Mouse (Mus musculus) thymus, postnatal 14 days (tissue): ENCODE results near the gene Parp11.

Experiments used
- DNase-seq: peaks from one replicate; pipeline ENCODE4 v3.0.0; 2021

Gene Parp11

DNA sequence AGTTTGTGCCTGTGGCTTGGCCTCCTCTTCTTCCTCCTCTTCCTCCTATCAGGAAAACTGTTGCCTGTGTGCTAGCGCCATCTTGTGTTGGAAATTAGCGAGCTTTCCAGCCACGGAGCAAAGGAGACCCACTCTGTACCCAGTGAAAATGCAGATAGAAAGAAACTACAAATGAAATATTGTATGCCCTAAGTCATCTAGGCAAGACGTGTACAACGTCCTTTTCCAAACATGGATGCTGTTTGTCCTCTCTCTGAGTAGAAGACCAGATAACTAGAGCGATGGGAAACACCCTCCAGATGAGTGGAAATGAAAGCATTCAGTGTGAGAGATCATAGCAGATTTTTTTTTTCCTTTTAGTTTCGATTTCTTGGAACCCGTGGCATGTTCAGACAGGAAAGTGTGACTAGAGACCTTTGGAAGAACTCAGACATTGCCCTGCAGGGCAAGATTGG is at the start of gene Parp11:
Parp11 (plus strand) TSS at position 405 of the 455 bp plus-strand sequence.
- DNase-seq, result peak; percentile 74

DNA sequence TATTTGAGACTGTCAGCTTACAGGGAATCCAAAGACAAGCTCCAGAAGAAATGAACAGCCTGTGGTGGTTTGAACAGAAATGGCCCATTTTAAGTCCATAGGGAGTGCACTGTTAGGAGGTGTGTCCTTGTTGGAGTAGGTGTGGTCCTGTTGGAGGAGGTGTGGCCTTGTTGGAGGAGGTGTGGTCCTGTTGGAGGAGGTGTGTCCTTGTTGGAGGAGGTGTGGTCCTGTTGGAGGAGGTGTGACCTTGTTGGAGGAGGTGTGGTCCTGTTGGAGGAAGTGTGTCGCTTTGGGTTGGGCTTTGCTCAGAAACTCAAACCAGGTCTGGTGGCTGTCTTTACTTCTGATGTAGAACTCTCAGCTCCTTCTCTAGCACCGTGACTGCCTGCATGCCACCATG is 48.6 kb upstream of the Parp11 start:
- no peak for DNase-seq

DNA sequence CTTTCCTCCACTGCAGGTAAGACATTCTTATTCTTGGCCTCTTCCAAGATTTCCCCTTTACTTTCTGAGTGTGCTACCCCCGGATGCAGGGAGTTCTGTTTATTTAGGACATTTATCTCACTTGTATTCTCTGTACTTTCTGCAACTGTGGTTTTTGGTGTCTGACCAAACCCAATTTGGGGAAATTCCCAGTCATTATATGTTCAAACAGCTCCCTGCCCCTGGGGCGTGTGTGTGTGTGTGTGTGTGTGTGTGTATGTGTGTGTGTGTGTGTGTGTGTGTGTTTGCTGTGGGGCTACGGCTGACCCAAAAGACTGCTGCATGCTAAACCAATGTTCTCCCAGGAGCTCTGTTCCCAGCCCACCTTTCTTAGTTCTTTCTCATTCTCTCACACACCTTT is 45.2 kb upstream of the Parp11 start:
- DNase-seq, result no peak

DNA sequence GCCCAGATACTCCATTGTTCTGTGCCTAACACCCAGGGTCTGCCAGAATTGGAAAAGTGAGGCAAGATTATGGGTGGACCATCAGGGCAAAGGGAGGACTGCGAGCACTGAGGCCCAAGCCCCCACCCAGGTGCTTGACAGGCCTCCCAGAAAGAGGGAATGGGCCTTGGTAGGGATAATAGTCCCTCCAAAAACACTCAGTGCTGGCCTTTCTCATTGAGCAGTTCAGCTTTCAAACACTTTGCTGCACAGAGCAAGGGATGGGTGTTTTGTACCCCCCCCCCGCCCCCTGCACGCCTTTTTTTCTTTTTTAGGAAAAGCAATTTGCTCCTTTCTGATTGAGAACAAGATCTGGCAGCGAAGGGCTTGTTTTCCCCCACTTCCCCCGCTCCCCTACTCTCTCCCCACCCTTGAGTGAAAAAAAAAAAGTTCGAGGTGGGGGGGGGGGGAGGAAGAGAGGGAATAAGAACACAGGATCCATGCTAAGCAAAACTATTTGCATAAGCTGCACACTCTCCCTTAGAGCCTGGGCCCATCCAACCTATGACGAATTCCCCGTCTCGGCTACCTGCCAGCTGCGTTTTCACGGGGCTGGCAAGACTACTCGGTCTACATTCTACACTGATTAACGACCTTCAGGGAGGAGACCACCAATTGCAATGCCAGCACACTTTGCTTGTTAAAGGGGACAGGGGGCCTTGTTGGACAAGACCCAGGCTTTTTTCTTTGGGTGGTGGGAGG is 42.4 kb upstream of the Parp11 start:
- DNase-seq, result no peak

DNA sequence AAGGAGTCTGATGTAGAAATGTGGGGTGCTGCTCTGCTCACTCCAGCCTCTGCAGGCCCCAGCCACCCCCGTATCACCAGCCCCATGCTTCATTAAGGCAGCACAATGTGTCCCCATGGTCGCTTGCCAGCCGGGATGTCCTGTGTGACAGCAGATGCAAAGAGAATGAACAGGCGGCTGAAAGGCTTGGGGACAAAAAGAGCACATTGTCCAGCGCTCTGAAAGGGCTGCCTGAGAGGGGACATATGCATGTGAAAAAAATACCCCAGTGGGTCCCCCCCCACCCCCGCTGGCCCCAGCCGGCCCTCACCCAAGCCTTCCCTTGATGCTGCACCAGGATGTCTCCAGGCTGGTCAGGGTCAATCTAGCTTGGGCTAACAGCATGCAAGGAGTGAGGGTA is 41.0 kb upstream of the Parp11 start:
- no peak for DNase-seq

DNA sequence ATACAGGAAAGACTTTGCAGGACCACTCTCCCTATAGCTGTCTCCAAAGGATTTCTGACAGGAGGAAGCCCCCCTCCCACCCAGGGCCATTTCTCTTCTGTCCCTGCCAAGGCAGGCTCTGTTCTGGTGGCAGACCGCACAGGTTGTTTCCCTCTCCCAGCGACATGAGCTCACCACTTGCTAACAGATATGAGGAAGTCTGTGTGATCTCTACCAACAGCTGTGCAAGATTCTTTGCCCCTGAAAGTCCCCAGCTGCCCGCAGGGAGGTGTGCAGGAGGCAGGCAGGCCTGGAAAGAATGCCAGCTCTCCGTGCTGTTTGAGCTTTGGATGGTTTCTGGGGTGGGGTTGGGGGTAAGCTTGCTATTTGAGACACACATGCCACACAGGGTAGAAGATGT is 38.9 kb upstream of the Parp11 start:
- DNase-seq, result peak; percentile 14

DNA sequence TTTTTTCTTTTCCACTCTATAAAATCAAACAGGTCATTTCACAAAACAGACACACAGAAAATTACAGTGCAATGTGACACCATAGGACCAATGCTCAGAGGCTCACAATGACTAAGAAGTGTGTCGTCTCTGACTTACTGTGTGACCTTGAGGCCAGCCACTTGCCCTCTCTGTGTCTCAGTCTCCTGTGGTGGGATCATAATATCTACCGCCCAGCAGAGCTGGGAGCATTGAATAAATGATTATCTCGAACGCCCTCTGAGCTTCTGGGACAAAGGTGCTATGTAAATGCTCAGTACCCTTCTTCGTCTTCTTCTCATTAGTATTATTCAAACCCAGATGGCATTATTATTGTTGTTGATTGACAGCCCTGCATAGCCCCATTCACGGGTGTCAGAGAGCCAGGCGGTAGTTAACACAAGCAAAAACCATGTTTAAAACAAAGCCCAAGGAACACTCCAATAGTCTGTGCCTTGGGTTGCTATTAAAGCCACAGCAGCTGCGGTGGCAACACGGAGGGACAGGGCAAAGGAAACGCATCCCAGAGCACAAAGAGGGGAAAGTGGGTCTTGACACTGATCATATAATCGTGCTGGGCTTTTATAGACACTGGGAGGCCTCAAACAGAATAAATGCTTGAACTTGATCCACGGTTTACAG is 29.0 kb upstream of the Parp11 start:
- DNase-seq, result no peak

DNA sequence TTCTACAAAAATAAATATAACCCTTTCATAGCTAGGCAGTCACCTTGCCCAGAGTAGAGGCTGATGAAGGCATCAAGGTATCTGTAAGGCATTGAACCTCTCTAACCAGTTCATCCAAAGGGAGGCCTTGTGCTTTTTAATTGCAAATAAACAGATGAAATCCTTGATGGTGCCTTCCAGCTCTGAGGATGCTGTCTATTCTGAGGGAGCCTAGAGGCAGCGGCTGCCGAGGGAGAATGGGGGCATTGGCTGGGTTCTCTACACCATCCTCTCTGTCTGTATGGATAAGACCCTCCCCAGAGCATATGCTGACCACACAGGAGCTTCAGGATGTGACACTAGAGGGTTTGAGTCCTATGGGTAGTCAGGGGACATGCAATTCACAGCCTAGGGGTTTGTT is 28.3 kb upstream of the Parp11 start:
- no peak for DNase-seq

DNA sequence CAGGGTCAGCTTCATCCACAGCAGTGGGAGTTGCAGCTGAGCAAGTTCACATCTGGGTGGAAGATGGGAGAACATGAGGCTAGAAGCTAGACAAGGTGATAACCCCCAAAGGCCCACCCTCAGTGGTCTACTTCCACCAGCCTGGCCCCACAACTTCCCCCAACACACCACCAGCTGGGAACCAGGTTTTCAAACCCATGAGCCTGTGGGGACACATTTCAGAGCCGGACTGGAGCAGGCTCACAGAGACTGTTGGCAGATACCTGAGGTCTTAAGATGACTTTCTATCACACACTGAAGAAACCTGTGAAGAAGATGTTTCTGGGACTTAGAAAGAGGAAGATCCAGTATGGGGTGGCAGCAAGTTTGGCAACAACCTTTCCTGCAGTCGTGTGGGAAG is 26.5 kb upstream of the Parp11 start:
- no peak for DNase-seq

DNA sequence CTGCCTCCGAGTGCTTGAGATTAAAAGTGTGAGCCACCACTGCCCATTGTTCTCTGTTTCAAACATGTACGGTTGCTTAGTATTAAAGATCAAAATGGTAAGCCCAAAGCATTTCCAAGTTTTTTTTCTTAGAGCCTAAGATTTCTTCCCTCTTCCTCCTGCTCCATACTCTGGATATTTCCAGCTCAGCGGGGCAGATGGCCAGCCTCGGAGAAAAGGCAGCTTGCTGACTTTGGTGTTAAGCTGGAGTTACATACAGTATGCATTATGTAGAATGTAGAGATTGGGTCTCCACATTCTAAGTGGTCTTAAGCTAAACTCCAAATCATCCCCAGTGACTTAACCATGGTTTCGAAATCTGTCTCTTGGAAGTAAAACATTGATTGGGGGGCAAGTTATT is 21.5 kb upstream of the Parp11 start:
- no peak for DNase-seq

DNA sequence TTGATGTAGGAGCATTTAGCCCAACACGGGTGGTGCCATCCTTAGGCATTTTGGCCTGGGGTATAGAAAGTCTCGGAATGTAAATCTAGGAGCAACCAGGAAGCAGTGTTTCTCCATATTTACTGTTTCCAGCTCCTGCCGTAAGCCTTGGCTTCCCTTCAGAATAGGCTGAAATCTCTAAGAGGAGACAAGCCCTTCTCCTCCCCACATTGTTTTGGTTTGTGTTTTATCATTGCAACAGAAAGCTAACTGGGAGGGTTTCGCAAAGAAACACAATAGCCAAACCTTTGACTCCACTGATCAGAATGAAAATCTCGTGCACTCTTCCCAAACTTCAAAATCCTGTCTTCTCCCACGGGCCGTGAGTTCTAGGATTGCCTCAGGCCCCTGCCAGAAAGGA is 15.9 kb upstream of the Parp11 start:
- DNase-seq, result no peak

DNA sequence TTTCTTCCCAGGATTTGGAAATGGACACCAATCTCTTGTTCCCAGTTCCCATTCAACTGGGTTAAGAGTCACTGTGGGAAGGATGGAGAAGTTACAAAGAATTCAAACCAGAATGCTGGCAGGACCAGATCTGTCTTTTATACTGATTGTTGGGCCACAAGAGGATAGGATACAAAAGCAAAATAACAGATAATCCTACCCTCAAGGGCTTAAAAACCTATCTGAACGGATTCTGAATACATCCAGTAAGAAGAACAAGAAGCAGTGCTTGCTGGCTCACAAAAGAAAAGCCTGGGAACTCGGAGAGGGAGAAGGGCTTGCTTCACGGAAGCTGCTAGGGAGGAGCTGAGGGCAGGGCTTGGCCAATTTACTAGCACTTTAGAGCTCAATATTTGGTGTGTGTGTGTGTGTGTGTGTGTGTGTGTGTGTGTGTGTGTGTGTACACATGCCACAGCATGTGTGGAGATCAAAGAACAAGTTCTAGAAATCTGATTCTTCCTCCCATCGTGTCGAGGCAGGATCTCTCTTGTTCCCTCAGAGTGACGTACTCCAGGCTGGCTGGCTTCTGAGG is 15.4 kb upstream of the Parp11 start:
- DNase-seq, result no peak

DNA sequence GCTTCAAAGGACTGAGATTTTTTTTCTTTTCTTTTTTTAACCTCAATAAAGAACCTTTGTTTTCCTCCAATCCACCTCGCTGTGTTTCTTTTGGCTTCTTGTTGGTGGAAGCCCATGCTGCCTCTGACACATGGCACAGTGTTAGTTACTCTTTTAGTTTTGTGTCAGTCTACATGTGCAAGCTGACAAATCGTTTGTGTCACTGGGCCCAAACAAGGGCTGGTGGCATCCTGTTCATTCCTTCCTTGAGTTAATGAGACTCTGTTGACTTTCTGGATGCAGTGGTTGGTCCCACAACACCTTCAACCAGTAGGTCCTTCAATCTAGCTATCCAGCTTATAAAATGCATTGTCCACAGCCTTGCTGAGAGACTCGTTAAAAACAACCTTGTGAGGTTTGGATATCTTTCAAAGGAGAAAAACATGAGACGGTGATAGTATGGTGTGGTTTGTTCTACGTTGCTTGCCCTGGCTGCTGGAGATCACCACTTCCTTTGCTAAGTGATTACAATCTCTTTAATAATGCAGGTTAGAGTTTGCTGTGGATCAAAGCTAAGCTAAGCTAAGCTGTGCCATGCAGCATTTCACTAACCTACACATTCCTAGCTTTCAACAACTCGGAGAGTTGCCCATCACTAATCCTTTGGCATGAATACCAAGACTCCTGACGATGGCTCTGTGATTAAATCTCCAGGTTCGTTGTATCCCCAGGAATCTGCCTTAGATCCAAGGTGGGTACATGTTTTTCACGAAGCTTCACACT is 12.6 kb upstream of the Parp11 start:
- no peak for DNase-seq

DNA sequence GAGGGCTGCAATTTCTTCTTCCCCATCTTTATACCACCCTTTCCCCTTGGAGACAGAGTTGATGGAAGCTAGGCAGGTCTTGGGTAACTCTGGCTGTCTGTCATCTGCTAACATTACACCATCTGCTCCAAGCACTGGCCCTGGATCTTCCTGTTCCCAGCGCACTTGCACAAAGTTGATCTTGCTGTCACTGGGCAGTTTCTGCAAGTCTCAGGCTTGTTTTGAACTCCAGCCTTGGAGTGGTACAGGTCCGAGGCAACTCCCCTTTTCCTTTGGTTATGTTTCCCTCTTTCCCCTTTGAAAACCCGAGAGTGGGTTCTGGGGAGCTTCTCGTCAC is 12.0 kb upstream of the Parp11 start:
- DNase-seq, result no peak

DNA sequence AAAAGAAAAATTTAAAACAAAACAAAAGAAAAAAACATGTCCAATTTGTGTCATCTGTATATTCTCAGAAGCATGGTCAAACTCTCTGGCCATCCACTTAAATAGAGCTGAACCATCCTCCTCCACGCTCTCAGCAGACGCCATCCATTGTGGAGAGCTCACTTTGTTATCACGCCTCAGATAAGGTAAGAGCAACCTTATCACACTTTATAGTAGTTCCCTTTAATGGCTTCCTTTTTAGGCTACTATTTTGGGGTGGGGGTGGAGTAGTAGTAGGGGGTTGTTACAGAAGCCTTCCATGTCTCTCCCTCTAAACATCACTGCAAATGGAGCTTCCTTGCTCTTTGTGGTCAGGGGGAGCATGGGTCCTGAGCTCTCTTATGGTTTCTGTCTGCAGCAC is 7.6 kb upstream of the Parp11 start:
- no peak for DNase-seq

DNA sequence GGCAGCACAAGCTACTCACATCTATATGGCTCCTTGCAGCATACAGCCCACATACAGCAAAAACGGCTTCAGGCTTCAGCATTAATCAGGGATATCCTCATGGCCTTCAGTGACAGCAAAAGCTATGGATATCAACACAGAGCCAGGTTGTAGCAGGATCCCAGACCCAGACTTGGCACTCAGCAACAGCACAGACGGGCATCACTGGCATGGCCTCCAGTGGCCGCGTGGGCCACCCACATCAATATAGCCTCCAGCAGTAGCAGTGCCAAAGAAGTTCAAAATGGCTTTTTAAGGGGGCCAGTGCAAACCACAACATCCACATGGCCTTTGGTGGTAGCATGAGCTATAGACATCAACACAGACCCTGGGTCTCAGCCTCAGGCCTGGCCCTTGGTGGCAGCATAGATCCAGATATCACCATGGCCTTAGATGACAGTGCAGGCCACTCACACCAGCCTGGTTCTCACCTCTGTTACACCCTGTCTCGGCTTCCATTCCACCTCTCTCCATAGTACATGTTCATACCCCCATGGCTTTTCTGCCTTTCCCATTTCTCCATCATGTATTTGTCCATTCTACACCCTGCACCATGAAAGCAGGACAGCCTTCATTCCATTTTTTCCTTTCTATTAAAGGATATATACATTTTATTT is 7.0 kb upstream of the Parp11 start:
- DNase-seq, result no peak

DNA sequence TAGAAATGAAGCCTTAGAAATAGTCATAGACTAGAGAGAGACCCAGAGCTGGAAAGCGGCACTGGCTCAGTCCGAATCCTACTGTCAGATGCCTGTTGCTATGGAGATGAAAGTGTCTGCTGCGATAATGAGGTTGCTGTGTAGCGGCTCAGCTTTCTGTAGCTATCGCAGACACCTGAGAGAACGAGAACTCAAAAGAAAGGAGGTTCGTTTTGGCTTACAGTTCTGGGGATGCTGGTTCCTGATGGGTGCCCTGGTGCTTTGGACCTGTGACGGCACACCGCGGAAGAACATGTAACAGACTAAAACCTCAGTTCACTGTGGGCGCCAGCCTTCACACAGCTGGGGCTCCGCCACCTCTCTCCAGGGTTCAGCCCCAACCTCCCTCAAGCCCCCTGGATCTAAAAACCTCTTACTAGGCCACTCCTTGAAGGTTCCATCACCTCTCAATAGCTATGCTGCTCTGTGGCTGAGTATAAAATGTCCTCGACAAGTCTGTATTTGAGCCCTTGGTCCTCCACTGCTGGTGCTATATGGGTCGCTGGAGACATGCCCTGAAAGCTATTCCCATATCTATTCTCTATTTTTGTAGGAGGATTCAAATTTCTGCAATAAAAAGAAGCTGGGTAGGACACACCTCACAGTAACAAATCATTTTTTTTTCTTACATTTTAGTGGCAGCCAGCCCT is 6.1 kb upstream of the Parp11 start:
- DNase-seq, result no peak

DNA sequence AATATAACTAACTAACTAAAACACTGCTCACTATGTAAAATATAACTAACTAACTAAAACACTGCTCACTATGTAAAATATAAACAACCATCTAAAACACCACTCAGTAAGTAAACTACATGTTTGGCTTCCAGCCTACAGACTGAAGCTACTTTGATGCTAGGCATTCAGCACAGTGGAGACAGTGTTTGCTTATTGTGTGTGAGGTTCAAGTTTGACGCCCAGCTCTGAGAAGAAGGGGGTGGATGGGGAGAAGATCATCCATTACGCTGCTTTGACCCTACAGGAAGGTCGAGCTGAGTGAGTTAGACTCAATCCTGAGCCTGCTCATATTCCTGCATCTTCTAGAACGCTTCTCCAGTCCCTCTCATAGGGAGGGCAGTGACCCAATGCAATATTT is 4.1 kb upstream of the Parp11 start:
- no peak for DNase-seq

DNA sequence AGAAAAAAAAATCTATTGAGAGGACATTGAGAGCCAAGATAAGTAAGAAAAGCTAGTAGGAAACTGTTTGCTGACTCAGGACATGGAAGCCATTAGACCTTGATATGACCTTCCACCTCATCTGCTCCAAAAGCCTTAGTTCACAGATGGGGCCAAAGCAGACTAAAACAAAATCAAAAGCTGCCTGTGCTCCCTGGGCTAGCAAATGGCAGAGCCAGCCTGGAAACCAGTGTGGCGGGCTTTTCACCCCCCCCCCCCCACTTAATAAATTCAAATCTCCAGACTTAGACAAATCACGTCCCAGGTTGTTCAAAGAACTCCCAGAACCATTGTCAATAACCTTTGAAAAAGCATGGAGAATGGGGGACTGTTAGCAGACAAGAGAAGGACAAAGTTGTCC is 2.7 kb upstream of the Parp11 start:
- no peak for DNase-seq

DNA sequence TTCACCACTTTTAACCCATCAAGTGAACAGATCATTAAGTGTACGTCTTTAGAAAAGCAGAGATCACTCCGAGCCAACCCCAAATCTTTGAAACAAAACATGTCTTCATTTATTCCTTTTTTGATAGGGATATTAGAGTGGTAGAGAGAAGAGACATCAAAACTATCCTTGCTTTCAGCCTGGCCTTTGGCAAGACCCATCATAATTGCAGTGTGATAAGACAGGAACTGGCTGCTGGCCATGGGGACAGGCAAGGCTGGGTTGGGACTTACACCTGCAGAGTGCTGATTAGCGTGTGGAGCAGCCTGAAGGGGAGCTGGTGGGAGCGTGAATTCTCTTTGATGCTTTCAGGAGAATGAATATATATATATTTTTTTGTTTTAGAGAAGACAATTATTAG is 2.2 kb upstream of the Parp11 start:
- no peak for DNase-seq

DNA sequence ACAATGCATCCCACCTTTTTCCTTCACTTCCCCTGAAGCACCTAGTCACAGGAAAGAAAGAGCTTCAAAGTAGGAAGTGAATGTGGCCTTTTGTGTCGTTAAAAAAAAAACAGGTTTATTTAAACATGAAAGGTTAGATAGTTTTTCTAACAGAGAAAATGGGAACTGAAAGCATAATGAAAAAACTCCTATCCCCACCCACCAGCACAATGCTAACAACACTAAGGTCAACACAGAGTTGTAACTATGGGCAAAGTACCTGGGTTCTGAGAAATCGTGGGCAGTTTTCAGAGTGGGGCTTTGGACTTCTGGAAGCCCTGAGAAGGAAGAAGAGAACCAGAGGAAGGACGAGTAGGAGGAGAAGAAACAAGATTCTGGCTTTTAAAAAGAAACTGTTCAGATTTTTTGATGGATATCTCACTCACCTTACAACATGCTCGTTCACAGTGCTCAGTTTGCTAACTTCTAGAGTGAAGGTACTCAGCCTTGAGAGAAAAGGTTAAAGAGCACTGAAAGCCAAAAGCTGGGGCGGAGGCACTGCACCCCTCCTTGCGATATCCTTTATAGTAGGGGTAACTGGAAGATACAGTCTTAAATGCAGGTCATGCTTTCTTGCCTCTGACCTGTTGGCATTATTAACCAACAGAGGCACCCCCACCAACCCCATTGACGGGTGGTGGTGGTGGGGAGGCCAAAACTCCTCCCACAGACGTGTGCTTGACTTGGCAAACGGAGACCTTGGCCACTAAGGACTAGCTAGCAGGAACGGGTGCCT is 1.2 kb downstream of the Parp11 start:
- DNase-seq, result no peak

DNA sequence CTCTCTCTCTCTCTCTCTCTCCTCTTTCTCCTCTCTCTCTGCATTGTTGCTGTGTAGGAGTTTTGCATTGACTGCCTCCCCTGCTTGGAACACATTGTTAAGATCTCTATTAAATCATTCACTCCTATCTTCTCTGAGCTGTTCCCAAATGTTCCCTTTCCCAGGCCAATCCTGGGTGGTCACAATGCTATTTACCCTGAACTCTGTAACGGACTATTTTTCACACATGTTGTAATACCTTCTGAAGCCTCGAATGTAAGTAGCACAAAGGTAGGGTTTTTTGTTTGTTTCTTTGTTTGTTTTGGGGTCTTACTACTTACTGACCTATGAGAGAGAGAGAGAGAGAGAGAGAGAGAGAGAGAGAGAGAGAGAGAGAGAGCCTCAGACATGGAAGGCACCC is 2.2 kb downstream of the Parp11 start:
- no peak for DNase-seq
